Mouse (Mus musculus) embryonic facial prominence, embryonic 11.5 days (tissue): ENCODE measurements around the gene Tekt4. TPM values are rescaled to one million over a fixed set of nuclear protein-coding genes. Genes with fewer than 3 reads are reported as not detected.

Experiments used
- ATAC-seq: fragments of 200-750 bp; cut with Nextera tagmentation; replicated peaks from 2 replicates; pipeline ENCODE4 v1.8.0; 2017; ENCODE audit warnings: low read depth; ENCODE audit not compliant: insufficient number of reproducible peaks, low FRiP score, low TSS enrichment
- DNase-seq: peaks from one replicate; pipeline ENCODE4 v3.0.0-alpha.2; 2015; ENCODE audit warnings: low spot score
- H3K27ac ChIP-seq: fragments of 300-500 bp; sonication (generic); replicated peaks from 2 replicates; pipeline ENCODE4 v1.5.1; 2014; ENCODE audit warnings: mild to moderate bottlenecking, low read depth, low read length, control low read depth
- H3K27me3 ChIP-seq: fragments of 300-500 bp; sonication (generic); 2 replicates; pipeline ENCODE4 v1.6.1; 2014; ENCODE audit warnings: mild to moderate bottlenecking, low read length, moderate library complexity, mixed read lengths; ENCODE audit not compliant: control insufficient read depth, insufficient read depth
- H3K36me3 ChIP-seq: fragments of 300-500 bp; sonication (generic); replicated peaks from 2 replicates; pipeline ENCODE4 v1.6.1; 2014; ENCODE audit warnings: low read depth, mild to moderate bottlenecking, low read length, moderate library complexity, mixed read lengths; ENCODE audit not compliant: control insufficient read depth, insufficient read depth
- H3K4me1 ChIP-seq: fragments of 300-500 bp; sonication (generic); 2 replicates; pipeline ENCODE4 v1.6.1; 2014; ENCODE audit warnings: low read length, mixed read lengths; ENCODE audit not compliant: control insufficient read depth, insufficient read depth
- H3K4me2 ChIP-seq: fragments of 300-500 bp; sonication (generic); 2 replicates; pipeline ENCODE4 v1.6.1; 2014; ENCODE audit warnings: low read depth, mild to moderate bottlenecking, control low read depth, low read length, moderate library complexity
- H3K4me3 ChIP-seq: fragments of 300-500 bp; sonication (generic); 2 replicates; pipeline ENCODE4 v1.5.1; 2014; ENCODE audit warnings: low read depth, low read length, control low read depth
- H3K9ac ChIP-seq: fragments of 300-500 bp; sonication (generic); replicated peaks from 2 replicates; pipeline ENCODE4 v1.6.1; 2014; ENCODE audit warnings: mild to moderate bottlenecking, control low read depth, low read length
- H3K9me3 ChIP-seq: fragments of 300-500 bp; sonication (generic); replicated peaks from 2 replicates; pipeline ENCODE4 v1.6.1; 2016; ENCODE audit warnings: mild to moderate bottlenecking, low read length, inconsistent platforms, mixed read lengths; ENCODE audit not compliant: control insufficient read depth
- WGBS: fragments of 180-500 bp; shearing (Covaris S2); extraction: QIAGEN DNeasy Blood & Tissue Kit; methylation state at CpG from one replicate; pipeline ENCODE4 v1.1.7; 2014; 5-methylcytosine and 5-hydroxymethylcytosine counted together
- polyA plus RNA-seq: library from polyadenylated mRNA; unstranded; fragments of >200 nt; fragmentation: Nextera tagmentation; extraction: Ambion mirVana; gene quantifications from 2 replicates; pipeline ENCODE4 v1.2.1, GENCODE M21; 2014

Gene Tekt4
- polyA plus RNA-seq, 1 experiment from 2014 or later: not detected

GRCm38 (mm10) chr17:25519511-25519910 lies 65.1 kb downstream of the Tekt4 start:
- Histone ChIP-seq H3K4me3 (no peak overlapping the region), H3K27me3 (no peaks in the 10 kb centered on the region), H3K9me3 (no peaks in the 10 kb centered on the region), H3K9ac (no peak overlapping the region), H3K36me3 (no peaks in the 10 kb centered on the region), H3K27ac (no peak overlapping the region), H3K4me1 (peaks cover 2% of the 10 kb centered on the region; the same call in 1 of the 2 replicates), H3K4me2 (no peak overlapping the region)
- no peak for ATAC-seq
- 76% methylated on average over 5 of the region's 5 CpGs for WGBS
- no peak for DNase-seq

- ATAC-seq (0 out of 2 replicates have a peak, but pooled peaks have one; percentile 42), DNase-seq (peak; percentile 59)
- Histone ChIP-seq H3K27me3 (no peaks in the 10 kb centered on the region), H3K4me1 (peaks cover 2% of the 10 kb centered on the region; the same call in 1 of the 2 replicates), H3K4me2 (no peak overlapping the region), H3K9ac (peak overlapping the region; percentile 9; the same call in 1 of the 2 replicates), H3K36me3 (no peaks in the 10 kb centered on the region), H3K4me3 (no peak overlapping the region), H3K9me3 (no peaks in the 10 kb centered on the region), H3K27ac (0 out of 2 replicates have a peak overlapping the region, but pooled peaks have one; percentile 32)
- WGBS: 29% methylated on average over 9 of the region's 9 CpGs
Measured at GRCm38 (mm10) chr17:25520492-25520891, 66.1 kb downstream of the Tekt4 start.

- Histone ChIP-seq H3K9me3 (no peaks in the 10 kb centered on the region), H3K4me3 (no peak overlapping the region), H3K4me1 (peaks cover 2% of the 10 kb centered on the region; the same call in 1 of the 2 replicates), H3K27ac (no peak overlapping the region), H3K4me2 (no peak overlapping the region; the same call in 1 of the 2 replicates), H3K27me3 (no peaks in the 10 kb centered on the region), H3K9ac (no peak overlapping the region), H3K36me3 (no peaks in the 10 kb centered on the region)
- WGBS: 58% methylated on average over 12 of the region's 12 CpGs
- DNase-seq: peak; percentile 60
- ATAC-seq: no peak
Measured at GRCm38 (mm10) chr17:25522080-25522479, 67.7 kb downstream of the Tekt4 start.

Other genes starting within 250 kb of the Tekt4 start
- 32.6 and 32.8 TPM in 2 replicates for gene Gnptg, start 214.5 kb upstream of the Tekt4 start, polyA plus RNA-seq
- gene Tsr3, start 214.4 kb upstream of the Tekt4 start, polyA plus RNA-seq: 59.8 and 60.6 TPM in 2 replicates
- 0.45 and 0.66 TPM in 2 replicates for gene Baiap3, start 198.3 kb upstream of the Tekt4 start, polyA plus RNA-seq
- gene Ube2i, start 180.0 kb upstream of the Tekt4 start, polyA plus RNA-seq: 866 and 923 TPM in 2 replicates
- not detected in 2 replicates for gene Prss34, start 156.2 kb upstream of the Tekt4 start, polyA plus RNA-seq
- gene Prss28, start 146.0 kb upstream of the Tekt4 start, polyA plus RNA-seq: not detected in 2 replicates
- not detected in 2 replicates for gene Prss29, start 136.0 kb upstream of the Tekt4 start, polyA plus RNA-seq
- not detected in 2 replicates for gene Tpsab1, start 109.1 kb upstream of the Tekt4 start, polyA plus RNA-seq
- gene Tpsb2, start 88.3 kb upstream of the Tekt4 start, polyA plus RNA-seq: not detected in 2 replicates
- 0.32 and 1.2 TPM in 2 replicates for gene Tpsg1, start 85.3 kb upstream of the Tekt4 start, polyA plus RNA-seq
- gene Cacna1h, start 20.8 kb upstream of the Tekt4 start, polyA plus RNA-seq: 3.7 TPM in 2 replicates
- gene Sstr5, start 42.7 kb downstream of the Tekt4 start, polyA plus RNA-seq: 0.14 and 0.18 TPM in 2 replicates
- gene Sox8, start 116.1 kb downstream of the Tekt4 start, polyA plus RNA-seq: 6.2 and 9.5 TPM in 2 replicates
- 24.9 and 25.7 TPM in 2 replicates for gene Lmf1, start 124.5 kb downstream of the Tekt4 start, polyA plus RNA-seq